Mouse (Mus musculus): Measurements from ENCODE around the gene Dzank1. TPM values are rescaled to one million over a fixed set of nuclear protein-coding genes. Genes with fewer than 3 reads are reported as not detected.

Gene Dzank1
- polyA plus RNA-seq (2015; fragmentation: Nextera tagmentation; extraction: Ambion mirVana) = 0.82 and 2.2 TPM in 2 replicates

DNA sequence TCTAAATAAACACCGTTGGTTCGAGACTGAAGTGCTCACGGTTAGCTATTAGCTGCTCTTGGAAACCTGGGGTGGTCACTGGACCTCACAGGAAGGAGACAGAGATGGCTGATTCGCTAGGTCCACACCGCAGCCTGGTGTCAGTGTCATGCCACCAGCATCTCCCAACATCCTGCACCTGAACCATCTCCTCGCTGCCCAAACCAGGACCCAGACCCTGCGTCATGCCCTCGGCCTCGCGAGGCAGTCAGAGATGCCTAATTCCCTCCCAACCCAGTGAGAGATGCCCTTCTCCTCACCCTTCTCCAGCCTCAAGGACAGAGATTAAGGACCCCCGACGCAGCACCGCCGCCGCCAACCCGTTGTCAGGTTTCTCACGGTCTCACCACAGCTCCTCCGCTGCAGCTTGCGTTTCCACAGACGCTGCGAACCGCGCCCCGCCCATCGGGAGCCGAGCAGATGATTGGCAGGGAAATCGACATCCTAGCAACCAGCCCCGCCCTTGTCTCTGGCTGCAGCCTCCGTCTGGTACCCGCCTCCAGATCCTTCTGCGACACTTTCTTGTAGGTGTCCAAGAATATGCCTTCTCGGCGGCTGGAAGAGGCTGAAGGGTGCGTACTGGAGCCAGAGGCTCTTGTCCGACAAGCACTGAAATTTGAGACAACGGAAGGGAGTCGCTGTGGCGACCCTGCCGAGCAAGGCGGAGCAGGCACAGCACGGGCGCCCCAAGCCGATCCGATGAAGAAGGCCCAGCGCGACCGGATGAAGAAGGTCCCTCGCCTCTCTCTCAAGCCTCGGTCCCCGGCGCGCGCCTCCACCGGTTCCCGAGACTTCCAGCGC lies at the start of gene Dzank1, which contains the start of gene Polr3f:
Gene Dzank1, minus strand, starts transcription at position 434 of the 840 bp plus-strand sequence.
Gene Polr3f, plus strand, starts transcription at position 738 of the 840 bp plus-strand sequence.
- peak; percentile 99 for ATAC-seq (ENCODE audit: low FRiP score, low read depth)

DNA sequence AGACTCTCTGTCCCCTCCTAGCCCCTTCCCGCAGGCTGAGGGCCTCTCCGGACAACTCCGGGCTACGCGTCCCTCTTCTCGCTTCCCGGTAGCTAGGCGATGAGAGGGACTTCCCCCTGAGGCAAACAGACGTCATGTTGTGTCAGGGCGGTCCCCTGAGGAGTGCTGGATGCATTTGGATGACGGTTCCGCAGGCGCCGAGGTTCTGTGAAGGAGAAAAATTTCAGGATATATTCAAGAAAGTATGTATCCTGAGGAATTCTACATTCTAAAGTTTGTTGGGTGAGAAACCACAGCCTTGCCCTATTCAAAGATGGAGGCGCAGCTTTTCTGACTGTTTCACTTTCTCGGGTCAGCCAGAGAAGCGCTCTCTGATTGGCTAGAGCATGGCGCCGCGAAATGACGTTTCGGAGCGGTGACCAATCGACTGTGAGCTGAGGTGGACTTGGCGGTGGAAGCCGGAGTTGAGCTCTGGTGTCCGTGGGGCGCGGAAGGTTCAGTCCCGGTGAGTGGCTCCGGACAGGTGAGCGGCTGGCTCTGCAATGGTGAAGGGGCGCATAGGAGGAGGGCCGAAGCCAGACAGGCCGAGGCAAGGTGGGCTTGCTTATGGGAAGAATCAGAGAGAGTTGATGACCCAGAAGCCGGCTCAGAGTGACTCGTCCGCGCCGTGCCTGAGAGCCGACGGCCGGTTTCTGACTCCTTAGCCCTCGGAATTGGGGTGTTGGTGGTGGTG lies 28.8 kb upstream of the Dzank1 start, which contains the start of gene Sec23b:
Gene Sec23b, plus strand, starts transcription at position 410 of the 733 bp plus-strand sequence.
- Histone ChIP-seq H3K4me2 (replicated peaks) (peak within 1 kb of the TSS; percentile 73), H3K9ac (peak within 1 kb of the TSS; percentile 86), H3K9me3 (no peaks in the 10 kb centered on the region), H3K27ac (peak within 1 kb of the TSS; percentile 96), H3K4me3 (peak within 1 kb of the TSS; percentile 65), H3K36me3 (peaks cover 18% of the 10 kb centered on the region), H3K4me1 (peaks cover 14% of the 10 kb centered on the region), H3K27me3 (no peaks in the 10 kb centered on the region)
- under 1% methylated on average over 44 of the region's 44 CpGs for WGBS
- peak; percentile 98 for ATAC-seq (ENCODE audit: low FRiP score, low read depth)

More for the DNA sequence above, at the start of gene Dzank1, which contains the start of gene Polr3f:
- WGBS = 1% methylated on average over 56 of the region's 56 CpGs
- Histone ChIP-seq H3K27me3 (peaks cover 16% of the 10 kb centered on the region), H3K27ac (peak within 1 kb of the TSS; percentile 73), H3K36me3 (peaks cover 14% of the 10 kb centered on the region), H3K4me3 (peak within 1 kb of the TSS; percentile 97), H3K4me2 (replicated peaks) (peak within 1 kb of the TSS; percentile 79), H3K4me1 (peaks cover 14% of the 10 kb centered on the region), H3K9me3 (no peaks in the 10 kb centered on the region), H3K9ac (peak within 1 kb of the TSS; percentile 93)

DNA sequence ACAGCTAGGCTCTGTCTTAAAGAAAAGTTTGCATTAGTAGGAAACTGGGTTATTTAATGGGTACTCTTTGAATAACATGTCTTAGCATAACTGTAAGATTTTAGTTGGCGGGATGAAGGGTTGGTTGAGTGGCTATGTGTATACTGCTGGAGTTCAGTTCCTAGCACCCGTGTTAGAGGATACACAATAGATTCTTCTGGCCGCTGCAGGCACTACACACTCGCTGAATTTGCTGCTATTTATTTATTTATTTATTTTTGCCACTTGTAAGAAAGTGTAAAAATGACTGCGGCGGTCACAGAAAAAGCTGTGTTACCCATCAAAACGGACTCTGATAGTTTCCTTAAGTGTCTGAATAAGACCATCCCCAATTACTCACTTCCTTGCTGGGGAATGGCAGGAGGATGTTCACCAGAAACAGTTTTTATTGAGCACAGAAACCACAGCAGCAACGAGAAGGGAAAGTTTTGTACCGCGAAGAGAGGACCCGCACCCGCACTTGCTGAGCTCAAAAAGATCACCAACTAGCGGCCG lies 28.1 kb upstream of the Dzank1 start:
- H3K27ac ChIP-seq = peak overlapping the region; percentile 96
- H3K27me3 ChIP-seq = no peaks in the 10 kb centered on the region
- H3K9me3 ChIP-seq = no peaks in the 10 kb centered on the region
- H3K4me3 ChIP-seq = peak overlapping the region; percentile 65
- H3K4me1 ChIP-seq = peaks cover 14% of the 10 kb centered on the region
- H3K4me2 ChIP-seq (replicated peaks) = peak overlapping the region; percentile 68
- H3K36me3 ChIP-seq = peaks cover 14% of the 10 kb centered on the region
- peak overlapping the region; percentile 86 for H3K9ac ChIP-seq
- WGBS = 3% methylated on average over 14 of the region's 14 CpGs
- no peak for ATAC-seq (ENCODE audit: low FRiP score, low read depth)

DNA sequence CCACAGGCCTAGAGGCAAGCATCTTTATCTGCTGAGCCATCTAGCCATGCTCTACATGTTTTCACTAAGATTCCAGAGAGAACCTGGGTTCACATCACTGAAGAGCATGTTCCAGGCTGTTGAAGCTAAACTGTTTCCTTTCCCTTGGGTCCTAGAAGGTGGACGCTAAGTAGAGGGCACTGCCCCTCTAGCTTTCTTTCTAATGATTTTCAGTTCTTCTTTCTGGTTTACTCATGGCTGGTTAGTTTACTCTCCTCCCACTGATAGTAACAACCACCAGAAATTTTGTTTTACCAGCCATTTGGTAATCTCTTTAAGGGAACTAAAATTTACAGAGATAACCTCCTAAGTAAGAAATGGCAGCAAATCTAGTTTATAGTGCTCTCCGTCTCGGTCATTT lies 26.7 kb upstream of the Dzank1 start:
- WGBS = 91% methylated on average over 3 of the region's 3 CpGs
- ATAC-seq (ENCODE audit: low FRiP score, low read depth) = no peak
- Histone ChIP-seq H3K36me3 (no peaks in the 10 kb centered on the region), H3K4me1 (peaks cover 21% of the 10 kb centered on the region), H3K4me2 (replicated peaks) (no peak overlapping the region), H3K27ac (no peak overlapping the region), H3K9ac (no peak overlapping the region), H3K9me3 (no peaks in the 10 kb centered on the region), H3K4me3 (no peak overlapping the region), H3K27me3 (no peaks in the 10 kb centered on the region)

DNA sequence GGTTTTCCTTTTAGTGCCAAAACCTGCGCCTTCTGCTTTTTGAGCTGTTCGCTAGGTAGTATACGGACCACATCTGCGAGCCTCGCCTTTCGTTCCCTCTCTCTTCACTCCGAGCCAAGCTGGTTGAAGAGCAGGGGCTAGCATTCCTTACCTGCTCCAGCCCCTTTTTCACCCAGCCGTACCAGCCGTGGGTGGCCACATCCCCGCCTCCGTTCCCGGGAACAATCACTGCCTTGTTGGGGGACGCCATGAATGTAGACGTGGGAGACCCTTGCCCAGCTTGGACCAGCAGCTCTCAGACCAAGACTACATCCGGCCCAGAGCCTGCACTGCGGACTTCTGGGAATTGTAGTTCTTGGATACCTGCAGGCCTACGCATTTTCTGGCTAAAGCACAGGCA lies 23.3 kb upstream of the Dzank1 start, which contains the start of gene Rbbp9:
Gene Rbbp9, minus strand, starts transcription at position 341 of the 400 bp plus-strand sequence.
- Histone ChIP-seq H3K9ac (peak within 1 kb of the TSS; percentile 78), H3K27ac (peak within 1 kb of the TSS; percentile 89), H3K4me2 (replicated peaks) (peak within 1 kb of the TSS; percentile 65), H3K4me1 (peaks cover 7% of the 10 kb centered on the region; the same call in 1 of the 2 replicates), H3K36me3 (peaks cover 19% of the 10 kb centered on the region), H3K4me3 (peak within 1 kb of the TSS; percentile 64), H3K27me3 (no peaks in the 10 kb centered on the region), H3K9me3 (no peaks in the 10 kb centered on the region)
- under 1% methylated on average over 17 of the region's 17 CpGs for WGBS
- peak; percentile 96 for ATAC-seq (ENCODE audit: low FRiP score, low read depth)

DNA sequence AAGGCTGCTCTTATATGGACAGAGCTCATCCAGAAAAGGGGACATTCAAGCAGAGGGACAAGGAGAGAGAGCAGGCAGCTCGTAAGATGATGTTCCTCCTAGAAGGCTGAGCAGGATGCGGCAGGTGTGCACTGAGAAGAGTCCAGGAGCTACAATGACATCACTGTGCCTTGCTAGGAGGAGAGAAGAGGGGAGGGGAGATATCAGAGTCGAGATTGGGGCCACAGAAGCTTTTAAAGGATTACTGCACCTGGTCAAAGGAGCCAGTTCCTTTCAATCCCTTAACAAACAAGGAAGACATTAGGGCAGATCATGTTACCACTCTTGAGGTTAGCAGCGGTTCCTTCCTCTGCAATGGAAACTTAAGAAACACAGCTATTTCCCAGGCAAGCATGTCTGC lies 20.3 kb upstream of the Dzank1 start:
- 73% methylated on average over 4 of the region's 4 CpGs for WGBS
- no peak for ATAC-seq (ENCODE audit: low FRiP score, low read depth)
- Histone ChIP-seq H3K36me3 (peaks cover 45% of the 10 kb centered on the region), H3K27ac (no peak overlapping the region), H3K4me2 (replicated peaks) (no peak overlapping the region), H3K9ac (no peak overlapping the region), H3K27me3 (no peaks in the 10 kb centered on the region), H3K4me1 (peaks cover 7% of the 10 kb centered on the region; the same call in 1 of the 2 replicates), H3K4me3 (no peak overlapping the region), H3K9me3 (no peaks in the 10 kb centered on the region)

DNA sequence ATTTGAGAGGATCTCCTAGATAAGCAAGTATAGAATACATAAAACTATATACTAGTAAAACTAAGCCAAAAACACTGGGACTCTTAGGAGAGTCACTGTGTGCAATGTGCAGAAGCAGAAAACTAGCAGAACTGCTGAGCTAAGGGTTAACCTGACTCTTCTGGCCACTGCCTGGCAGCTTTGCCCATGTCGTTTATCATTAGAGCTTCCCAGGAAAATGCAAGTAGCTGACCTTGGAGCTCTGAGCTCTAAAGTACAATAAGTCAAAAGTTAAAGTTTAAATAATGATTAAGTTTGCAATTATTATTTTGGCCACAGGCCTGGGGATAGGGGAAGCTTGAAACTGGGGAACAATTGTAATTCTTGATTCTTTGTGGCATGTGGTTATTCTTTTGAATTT lies 18.3 kb upstream of the Dzank1 start:
- H3K4me2 ChIP-seq (replicated peaks) = no peak overlapping the region
- ATAC-seq (ENCODE audit: low FRiP score, low read depth) = no peak
- no peak overlapping the region for H3K9ac ChIP-seq
- no peaks in the 10 kb centered on the region for H3K9me3 ChIP-seq
- H3K27ac ChIP-seq = no peak overlapping the region
- peaks cover 7% of the 10 kb centered on the region; the same call in 1 of the 2 replicates for H3K4me1 ChIP-seq
- peaks cover 58% of the 10 kb centered on the region for H3K36me3 ChIP-seq
- H3K4me3 ChIP-seq = no peak overlapping the region
- no peaks in the 10 kb centered on the region for H3K27me3 ChIP-seq
- 62% methylated on average over 1 of the region's 1 CpGs for WGBS

DNA sequence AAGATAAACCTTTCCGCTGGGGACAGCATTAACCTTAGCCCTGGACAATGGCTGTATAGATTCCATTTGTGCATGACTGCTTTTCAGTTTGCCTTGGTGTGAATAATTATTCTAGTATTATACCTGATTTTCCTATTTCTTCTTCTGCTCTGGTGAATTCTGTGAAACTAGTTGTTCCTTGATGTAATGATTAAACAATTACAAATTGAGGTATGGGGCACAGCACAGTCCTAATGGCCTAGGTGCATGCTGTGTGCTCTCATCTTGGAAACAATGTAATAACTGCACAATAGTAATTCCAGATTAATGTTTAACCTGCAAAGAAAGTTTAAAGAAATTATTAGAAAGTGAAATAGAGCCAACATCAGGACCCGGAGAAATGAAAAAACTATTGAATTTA lies 17.8 kb upstream of the Dzank1 start:
- H3K9ac ChIP-seq = no peak overlapping the region
- H3K4me2 ChIP-seq (replicated peaks) = no peak overlapping the region
- no peaks in the 10 kb centered on the region for H3K27me3 ChIP-seq
- no peak for ATAC-seq (ENCODE audit: low FRiP score, low read depth)
- H3K9me3 ChIP-seq = no peaks in the 10 kb centered on the region
- H3K36me3 ChIP-seq = peaks cover 63% of the 10 kb centered on the region
- peaks cover 7% of the 10 kb centered on the region; the same call in 1 of the 2 replicates for H3K4me1 ChIP-seq
- no peak overlapping the region for H3K4me3 ChIP-seq
- 95% methylated on average over 2 of the region's 2 CpGs for WGBS
- no peak overlapping the region for H3K27ac ChIP-seq

DNA sequence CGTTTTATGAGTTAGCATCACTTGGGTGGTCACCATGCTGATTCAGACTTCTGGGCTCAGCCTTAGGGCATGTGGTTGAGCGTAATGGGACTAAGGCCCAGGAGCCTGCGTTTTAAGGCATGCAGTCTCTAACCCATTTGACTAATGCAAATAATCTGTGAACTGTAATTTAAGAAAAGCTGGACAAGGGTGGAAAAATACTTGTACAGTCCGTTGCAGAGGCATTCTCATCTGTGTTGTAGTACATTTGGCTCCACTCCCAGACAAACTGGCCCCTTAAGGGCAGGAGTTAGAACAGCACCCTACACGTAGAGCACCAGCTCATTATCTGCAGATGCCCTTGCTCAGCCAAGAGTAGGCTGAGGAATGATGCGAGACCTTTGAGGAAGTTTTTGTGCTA lies 17.4 kb upstream of the Dzank1 start:
- no peaks in the 10 kb centered on the region for H3K9me3 ChIP-seq
- H3K9ac ChIP-seq = no peak overlapping the region
- no peak for ATAC-seq (ENCODE audit: low FRiP score, low read depth)
- 78% methylated on average over 6 of the region's 6 CpGs for WGBS
- H3K4me3 ChIP-seq = no peak overlapping the region
- no peak overlapping the region for H3K27ac ChIP-seq
- H3K4me2 ChIP-seq (replicated peaks) = no peak overlapping the region
- H3K4me1 ChIP-seq = 0 out of 2 replicates have a peak, but pooled peaks cover 3% of the 10 kb centered on the region
- H3K36me3 ChIP-seq = peaks cover 67% of the 10 kb centered on the region
- H3K27me3 ChIP-seq = no peaks in the 10 kb centered on the region

DNA sequence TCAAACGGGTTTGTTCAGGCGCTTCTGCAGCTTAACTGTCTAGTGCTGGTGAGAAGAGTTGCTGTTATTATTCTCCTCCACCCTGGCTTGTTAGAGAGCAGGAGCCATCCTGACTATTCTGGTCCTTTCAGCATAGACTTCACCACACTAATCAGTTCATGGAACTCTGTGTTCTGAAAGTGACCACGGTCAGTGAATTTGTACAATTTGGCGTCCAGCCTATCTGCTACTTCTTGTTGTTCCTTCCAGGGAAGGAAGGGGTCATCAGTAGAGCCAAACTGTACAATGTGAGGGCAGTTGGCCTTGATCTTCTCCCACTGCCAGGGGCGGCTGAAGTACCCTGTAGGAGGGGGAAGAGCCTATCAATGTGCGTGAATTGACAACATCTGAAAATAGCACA lies 16.5 kb upstream of the Dzank1 start:
- WGBS = 96% methylated on average over 6 of the region's 6 CpGs
- ATAC-seq (ENCODE audit: low FRiP score, low read depth) = no peak
- no peaks in the 10 kb centered on the region for H3K4me1 ChIP-seq
- no peak overlapping the region for H3K4me3 ChIP-seq
- H3K4me2 ChIP-seq (replicated peaks) = no peak overlapping the region
- no peaks in the 10 kb centered on the region for H3K9me3 ChIP-seq
- H3K27me3 ChIP-seq = no peaks in the 10 kb centered on the region
- H3K36me3 ChIP-seq = peaks cover 77% of the 10 kb centered on the region
- H3K27ac ChIP-seq = no peak overlapping the region
- no peak overlapping the region for H3K9ac ChIP-seq

DNA sequence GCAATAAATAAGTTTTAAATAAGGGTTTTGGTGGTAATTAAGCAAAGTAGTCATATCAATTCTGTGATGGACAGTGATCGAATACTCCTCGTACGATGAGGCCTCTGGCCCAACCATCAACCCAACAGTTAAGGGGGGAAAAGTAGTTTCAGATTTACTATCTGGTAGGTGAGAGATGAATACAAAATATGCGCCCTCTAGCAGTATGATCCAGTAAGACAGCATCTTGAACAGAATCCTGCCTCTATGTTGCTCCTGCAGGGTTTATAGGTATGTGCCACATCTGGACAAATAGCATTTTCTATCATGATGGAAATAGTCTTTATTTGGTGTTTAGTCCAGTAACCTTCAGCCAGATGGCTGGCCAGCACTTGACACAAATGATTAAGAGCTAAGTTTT lies 14.0 kb upstream of the Dzank1 start:
- H3K36me3 ChIP-seq = peaks cover 83% of the 10 kb centered on the region
- H3K27ac ChIP-seq = no peak overlapping the region
- H3K4me3 ChIP-seq = no peak overlapping the region
- H3K27me3 ChIP-seq = no peaks in the 10 kb centered on the region
- H3K4me2 ChIP-seq (replicated peaks) = no peak overlapping the region
- no peak overlapping the region for H3K9ac ChIP-seq
- ATAC-seq (ENCODE audit: low FRiP score, low read depth) = no peak
- H3K4me1 ChIP-seq = no peaks in the 10 kb centered on the region
- WGBS = 89% methylated on average over 4 of the region's 4 CpGs
- H3K9me3 ChIP-seq = no peaks in the 10 kb centered on the region

DNA sequence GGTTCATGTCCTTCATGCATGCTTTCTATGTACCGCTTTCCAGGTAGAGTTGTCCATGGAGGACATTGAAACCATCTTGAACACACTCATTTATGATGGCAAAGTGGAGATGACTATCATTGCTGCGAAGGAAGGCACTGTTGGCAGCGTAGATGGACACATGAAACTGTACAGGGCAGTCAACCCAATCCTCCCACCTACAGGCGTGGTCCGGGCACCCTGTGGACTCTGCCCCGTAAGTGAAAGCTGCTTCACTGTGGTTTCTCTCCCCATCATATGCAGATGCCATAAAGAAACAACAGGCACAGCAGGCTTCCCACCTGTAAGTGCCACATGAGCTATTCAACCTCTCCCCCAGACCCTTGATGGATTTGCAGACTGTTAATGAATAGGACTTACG lies 9.9 kb upstream of the Dzank1 start:
- Histone ChIP-seq H3K4me1 (no peaks in the 10 kb centered on the region), H3K4me2 (replicated peaks) (no peak overlapping the region), H3K9me3 (0 out of 2 replicates have a peak, but pooled peaks cover 7% of the 10 kb centered on the region), H3K4me3 (no peak overlapping the region), H3K27me3 (no peaks in the 10 kb centered on the region), H3K36me3 (peaks cover 90% of the 10 kb centered on the region), H3K27ac (no peak overlapping the region), H3K9ac (no peak overlapping the region)
- no peak for ATAC-seq (ENCODE audit: low FRiP score, low read depth)
- 94% methylated on average over 7 of the region's 7 CpGs for WGBS

All from limb, embryonic 13.5 days (tissue).